Mouse (Mus musculus) spleen, adult 2 months (tissue): Measurements from ENCODE around the gene Timm10.

ENCODE experiments used
- CTCF ChIP-seq: fragments of 200-500 bp; IDR thresholded peaks from 2 replicates; pipeline ENCODE4 v1.5.1; 2011; ENCODE audit warnings: mild to moderate bottlenecking, inconsistent platforms; ENCODE audit not compliant: insufficient read depth, insufficient read length, insufficient replicate concordance; ENCODE audit errors: extremely low read depth
- POLR2A ChIP-seq: fragments of 200-500 bp; IDR thresholded peaks from 2 replicates; pipeline ENCODE4 v1.6.1; 2011; ENCODE audit warnings: low read depth, low read length, inconsistent platforms

DNA sequence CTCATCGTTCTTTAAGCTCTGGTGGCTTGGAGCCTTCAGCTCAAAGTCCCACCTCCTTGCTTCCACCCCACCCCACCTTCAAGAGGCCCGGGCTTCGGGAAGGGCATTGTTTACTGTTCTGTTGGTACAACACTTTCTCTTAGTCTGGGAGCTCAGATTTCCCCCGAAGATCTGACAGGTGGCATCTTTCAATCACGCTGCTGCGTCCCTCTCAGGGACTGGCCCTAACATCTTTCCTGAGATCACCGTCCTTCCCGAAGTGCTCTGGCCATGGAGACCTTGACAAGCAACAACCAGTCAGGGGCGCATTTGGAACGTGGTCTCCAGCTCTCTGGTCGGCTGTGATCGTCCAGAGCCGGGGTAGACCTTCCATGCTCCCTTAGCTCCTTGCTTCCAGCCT lies 4.2 kb upstream of the Timm10 start, which contains the start of gene Smtnl1:
- TF ChIP-seq CTCF, result no peak
- no peak for TF ChIP-seq POLR2A
